Mouse (Mus musculus) cerebellum, adult (tissue): ENCODE results near the gene Olfr102.

Experiments used
- ATAC-seq: cut with Nextera tagmentation; 2 replicates; pipeline ENCODE4 v1.9.2; 2017; ENCODE audit warnings: mild to moderate bottlenecking, moderate library complexity, mixed read lengths; ENCODE audit not compliant: insufficient number of reproducible peaks, low FRiP score, low TSS enrichment

Olfr102 gene

GRCm38 (mm10) chr17:37316954-37317353, at the start of gene Olfr102:
Olfr102 (minus strand) TSS chr17:37317054.
- ATAC-seq: no peak

- ATAC-seq: no peak
These were observed 42.4 kb upstream of the Olfr102 start, which contains the start of gene Olfr104-ps for GRCm38 (mm10) chr17:37359282-37359681. Olfr104-ps (plus strand) TSS chr17:37359582.

GRCm38 (mm10) chr17:37339598-37339997, 22.7 kb upstream of the Olfr102 start, which contains the start of gene Olfr103:
Olfr103 (minus strand) TSS chr17:37339698.
- no peak for ATAC-seq

- no peak for ATAC-seq
These were observed 6.6 kb downstream of the Olfr102 start for GRCm38 (mm10) chr17:37310146-37310699.

GRCm38 (mm10) chr17:37308483-37308882, 8.4 kb downstream of the Olfr102 start:
- ATAC-seq: no peak

GRCm38 (mm10) chr17:37304213-37304612, 12.6 kb downstream of the Olfr102 start, which contains the start of gene Olfr101:
Olfr101 (minus strand) TSS chr17:37304313.
- no peak for ATAC-seq

GRCm38 (mm10) chr17:37283360-37283759, 33.5 kb downstream of the Olfr102 start, which contains the start of gene Olfr99:
Olfr99 (minus strand) TSS chr17:37283460.
- no peak for ATAC-seq

GRCm38 (mm10) chr17:37280331-37280730, 36.5 kb downstream of the Olfr102 start:
- no peak for ATAC-seq

GRCm38 (mm10) chr17:37276573-37276972, 40.3 kb downstream of the Olfr102 start:
- ATAC-seq: no peak

GRCm38 (mm10) chr17:37275626-37276248, 41.1 kb downstream of the Olfr102 start:
- no peak for ATAC-seq

- ATAC-seq: no peak
These were observed 46.2 kb downstream of the Olfr102 start for GRCm38 (mm10) chr17:37270702-37271092.

GRCm38 (mm10) chr17:37270058-37270701, 46.7 kb downstream of the Olfr102 start, which contains the start of gene H2-M3:
H2-M3 (plus strand) TSS chr17:37270220.
- ATAC-seq: peak; percentile 79

GRCm38 (mm10) chr17:37263626-37264025, 53.2 kb downstream of the Olfr102 start, which contains the start of gene Olfr98:
Olfr98 (minus strand) TSS chr17:37263749.
- no peak for ATAC-seq
